Mouse (Mus musculus) limb, embryonic 13.5 days (tissue): Measurements from ENCODE around the gene Gtf3a. TPM values are rescaled to one million over a fixed set of nuclear protein-coding genes. Genes with fewer than 3 reads are reported as not detected.
A peak's percentile ranks its signal among the peaks of the same experiment; 100 is the strongest.
"Not testable (repeated sequence)": the region's sequence is repeated elsewhere in the genome, so short reads cannot be mapped to it uniquely, and the experiment has no call there.

Experiments
- ATAC-seq: fragments of 200-750 bp; cut with Nextera tagmentation; 2 replicates; pipeline ENCODE4 v1.8.0; 2017; ENCODE audit warnings: low read depth, moderate number of reproducible peaks, moderate TSS enrichment; ENCODE audit not compliant: low FRiP score
- H3K27ac ChIP-seq: fragments of 300-500 bp; sonication (generic); 2 replicates; pipeline ENCODE4 v1.5.1; 2015; ENCODE audit warnings: inconsistent platforms, mild to moderate bottlenecking, moderate library complexity
- H3K27me3 ChIP-seq: fragments of 300-500 bp; sonication (generic); 2 replicates; pipeline ENCODE4 v1.6.1; 2015; ENCODE audit warnings: mild to moderate bottlenecking, inconsistent platforms
- H3K36me3 ChIP-seq: fragments of 300-500 bp; sonication (generic); 2 replicates; pipeline ENCODE4 v1.6.1; 2015; ENCODE audit warnings: inconsistent platforms, mild to moderate bottlenecking, moderate library complexity
- H3K4me1 ChIP-seq: fragments of 300-500 bp; sonication (generic); 2 replicates; pipeline ENCODE4 v1.6.1; 2015; ENCODE audit warnings: inconsistent platforms
- H3K4me2 ChIP-seq: fragments of 300-500 bp; sonication (generic); replicated peaks from 2 replicates; pipeline ENCODE4 v1.6.1; 2015; ENCODE audit warnings: inconsistent platforms, mild to moderate bottlenecking, moderate library complexity
- H3K4me3 ChIP-seq: fragments of 300-500 bp; sonication (generic); 2 replicates; pipeline ENCODE4 v1.5.1; 2015; ENCODE audit warnings: moderate library complexity, mild to moderate bottlenecking, inconsistent platforms
- H3K9ac ChIP-seq: fragments of 300-500 bp; sonication (generic); 2 replicates; pipeline ENCODE4 v1.6.1; 2015; ENCODE audit warnings: mild to moderate bottlenecking, inconsistent platforms
- H3K9me3 ChIP-seq: fragments of 300-500 bp; sonication (generic); 2 replicates; pipeline ENCODE4 v1.6.1; 2016; ENCODE audit warnings: inconsistent platforms
- WGBS: fragments of 180-500 bp; shearing (Covaris S2); methylation state at CpG from one replicate; pipeline ENCODE4 v1.1.7; 2015; 5-methylcytosine and 5-hydroxymethylcytosine counted together
- polyA plus RNA-seq: library from polyadenylated mRNA; unstranded; fragments of >200 nt; fragmentation: Nextera tagmentation; extraction: Ambion mirVana; gene quantifications from 2 replicates; pipeline ENCODE4 v1.2.1, GENCODE M21; 2015

The Gtf3a gene
- polyA plus RNA-seq, 1 experiment from 2014 or later, result 105 TPM

DNA sequence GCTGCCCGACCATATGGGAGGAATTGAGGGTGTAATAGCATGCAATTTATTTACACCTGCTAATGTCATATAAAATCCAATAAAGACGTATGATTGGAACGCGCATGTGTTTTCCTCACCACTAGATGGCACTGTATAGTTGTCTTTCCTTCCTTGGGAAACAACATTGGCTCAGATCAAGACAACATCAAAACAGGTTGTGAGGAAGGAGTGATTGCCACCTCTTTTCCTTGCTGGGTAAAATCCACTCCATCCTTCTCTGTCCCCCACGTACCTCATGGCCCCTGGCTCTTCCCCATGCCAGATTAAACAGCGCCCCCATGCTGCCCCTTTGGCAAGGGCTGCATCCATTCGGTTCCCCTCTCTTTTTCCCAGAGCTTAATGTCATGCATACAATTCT lies 8.2 kb upstream of the Gtf3a start:
- H3K4me2 ChIP-seq, result no peak overlapping the region
- H3K36me3 ChIP-seq, result no peaks in the 10 kb centered on the region
- no peak overlapping the region for H3K4me3 ChIP-seq
- 0 out of 2 replicates have a peak, but pooled peaks cover 3% of the 10 kb centered on the region for H3K9me3 ChIP-seq
- ATAC-seq, result no peak
- no peak overlapping the region for H3K9ac ChIP-seq
- WGBS, result 20% methylated on average over 7 of the region's 7 CpGs
- H3K27me3 ChIP-seq, result peaks cover 15% of the 10 kb centered on the region
- H3K27ac ChIP-seq, result no peak overlapping the region
- no peaks in the 10 kb centered on the region for H3K4me1 ChIP-seq

DNA sequence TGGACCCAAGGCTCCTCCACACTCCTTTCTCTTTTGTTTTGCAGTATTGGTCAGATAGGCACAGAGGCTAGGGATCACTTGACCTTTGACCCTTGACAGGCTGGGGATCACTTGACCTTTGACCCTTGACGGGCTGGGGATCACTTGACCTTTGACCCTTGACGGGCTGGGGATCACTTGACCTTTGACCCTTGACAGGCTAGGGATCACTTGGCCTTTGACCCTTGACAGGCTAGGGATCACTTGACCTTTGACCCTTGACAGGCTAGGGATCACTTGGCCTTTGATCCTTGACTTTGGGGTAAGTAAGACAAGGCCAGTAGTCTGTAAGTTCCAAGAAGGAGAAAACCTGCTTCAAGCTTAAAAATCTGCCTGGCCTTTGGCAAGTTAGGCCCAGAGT lies 6.5 kb upstream of the Gtf3a start:
- H3K27ac ChIP-seq, H3K4me3 ChIP-seq, ATAC-seq, H3K4me2 ChIP-seq, H3K9me3 ChIP-seq, H3K4me1 ChIP-seq, H3K36me3 ChIP-seq, H3K9ac ChIP-seq: not testable (repeated sequence)
- WGBS, result 49% methylated on average over 2 of the region's 2 CpGs
- H3K27me3 ChIP-seq, result peaks cover 14% of the 10 kb centered on the region

DNA sequence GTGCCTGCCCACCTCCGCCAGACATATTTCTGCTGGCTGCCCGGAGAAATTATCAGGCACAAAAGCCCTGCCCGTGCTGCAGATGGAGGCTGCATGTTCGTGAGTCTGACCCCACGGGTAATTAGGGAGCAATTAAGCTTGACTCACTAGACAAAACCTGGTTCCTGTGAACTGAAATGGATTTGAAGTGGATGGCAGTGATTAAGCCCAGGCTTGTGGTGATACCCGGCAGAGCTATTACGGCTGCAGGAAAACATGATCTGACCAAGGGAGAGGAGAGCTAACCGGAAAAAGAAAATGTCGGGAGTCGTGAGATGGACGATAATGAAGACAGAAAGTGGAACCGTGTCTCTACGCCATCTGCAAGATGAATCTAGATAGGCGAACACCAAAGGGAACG lies 5.5 kb upstream of the Gtf3a start:
- Histone ChIP-seq H3K9ac (no peak overlapping the region), H3K4me1 (no peaks in the 10 kb centered on the region), H3K27me3 (0 out of 2 replicates have a peak, but pooled peaks cover 5% of the 10 kb centered on the region), H3K4me3 (no peak overlapping the region), H3K9me3 (0 out of 2 replicates have a peak, but pooled peaks cover 3% of the 10 kb centered on the region), H3K36me3 (no peaks in the 10 kb centered on the region), H3K27ac (no peak overlapping the region), H3K4me2 (no peak overlapping the region)
- no peak for ATAC-seq
- 46% methylated on average over 15 of the region's 15 CpGs for WGBS

DNA sequence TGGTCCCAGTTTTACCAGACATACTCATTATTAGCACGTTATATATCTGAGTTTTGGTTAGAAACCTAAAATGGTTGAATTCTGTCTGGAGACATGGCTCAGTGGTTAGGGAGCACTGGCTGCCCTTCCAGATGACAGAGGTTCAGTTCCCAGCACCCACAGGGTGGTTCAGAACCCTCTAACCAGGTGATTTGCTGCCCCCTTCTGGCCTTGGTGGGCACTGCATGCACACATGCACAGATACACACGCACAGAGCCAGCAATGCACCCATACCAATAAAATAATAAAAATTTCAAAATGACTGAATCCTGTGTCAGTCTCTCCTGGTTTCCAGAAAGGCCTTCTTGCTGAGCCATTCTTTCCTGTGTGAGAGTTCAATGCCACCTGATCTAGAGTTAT lies 3.9 kb upstream of the Gtf3a start:
- no peak for ATAC-seq
- H3K27me3 ChIP-seq, result 0 out of 2 replicates have a peak, but pooled peaks cover 2% of the 10 kb centered on the region
- no peaks in the 10 kb centered on the region for H3K36me3 ChIP-seq
- peaks cover 7% of the 10 kb centered on the region for H3K4me1 ChIP-seq
- H3K9me3 ChIP-seq, result 0 out of 2 replicates have a peak, but pooled peaks cover 3% of the 10 kb centered on the region
- H3K4me3 ChIP-seq, result no peak overlapping the region
- H3K9ac ChIP-seq, result no peak overlapping the region
- no peak overlapping the region for H3K4me2 ChIP-seq
- no peak overlapping the region for H3K27ac ChIP-seq
- WGBS, result 97% methylated on average over 2 of the region's 2 CpGs

DNA sequence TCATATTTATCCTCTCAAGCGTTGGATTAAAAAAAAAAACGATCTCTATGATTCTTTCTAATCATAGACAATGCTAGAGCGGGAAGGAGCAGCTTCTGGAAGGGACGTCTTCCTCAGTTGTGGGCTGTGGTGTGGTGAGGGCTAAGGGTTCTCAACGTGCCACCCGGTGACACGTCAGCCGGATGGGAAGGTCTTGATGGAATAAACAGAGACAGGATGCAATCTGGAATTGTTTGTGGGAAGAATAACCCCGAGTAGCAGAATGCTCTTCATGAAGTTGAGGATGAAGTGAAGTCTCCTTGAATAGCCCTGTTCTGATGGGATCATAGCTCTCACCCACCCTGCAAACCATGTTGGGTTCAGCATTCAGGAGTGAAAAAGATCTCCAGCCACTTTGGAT lies 1.8 kb upstream of the Gtf3a start:
- Histone ChIP-seq H3K4me2 (no peak overlapping the region), H3K36me3 (peaks cover 14% of the 10 kb centered on the region), H3K9me3 (0 out of 2 replicates have a peak, but pooled peaks cover 3% of the 10 kb centered on the region), H3K4me3 (no peak overlapping the region), H3K27ac (no peak overlapping the region), H3K9ac (no peak overlapping the region), H3K27me3 (no peaks in the 10 kb centered on the region), H3K4me1 (peaks cover 13% of the 10 kb centered on the region)
- WGBS, result 91% methylated on average over 9 of the region's 9 CpGs
- no peak for ATAC-seq

DNA sequence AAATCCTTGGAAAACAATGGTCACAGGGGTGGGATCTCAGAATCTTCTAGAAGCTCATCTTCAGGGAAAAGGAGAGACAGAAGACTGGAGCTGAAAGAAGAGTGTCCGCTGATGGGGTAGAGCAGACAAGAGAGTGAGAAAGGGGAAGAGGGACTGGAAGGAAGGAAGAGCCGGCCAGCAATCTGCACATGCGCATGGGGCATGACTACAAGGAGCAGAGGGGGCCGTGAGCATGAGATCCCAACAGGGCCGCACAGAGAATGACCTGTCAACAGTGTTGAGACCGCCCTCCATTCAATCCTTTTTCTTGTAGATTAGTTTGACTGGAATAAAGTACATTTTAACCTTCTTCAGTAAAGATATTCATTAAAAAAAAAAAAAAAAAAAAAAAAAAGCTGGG lies 960 bp upstream of the Gtf3a start:
- Histone ChIP-seq H3K9me3 (0 out of 2 replicates have a peak, but pooled peaks cover 3% of the 10 kb centered on the region), H3K27ac (no peak overlapping the region), H3K27me3 (no peaks in the 10 kb centered on the region), H3K36me3 (peaks cover 22% of the 10 kb centered on the region), H3K4me2 (no peak overlapping the region; the same call in 1 of the 2 replicates), H3K4me3 (no peak overlapping the region), H3K9ac (no peak overlapping the region), H3K4me1 (peaks cover 13% of the 10 kb centered on the region)
- WGBS, result 93% methylated on average over 6 of the region's 6 CpGs
- no peak for ATAC-seq

DNA sequence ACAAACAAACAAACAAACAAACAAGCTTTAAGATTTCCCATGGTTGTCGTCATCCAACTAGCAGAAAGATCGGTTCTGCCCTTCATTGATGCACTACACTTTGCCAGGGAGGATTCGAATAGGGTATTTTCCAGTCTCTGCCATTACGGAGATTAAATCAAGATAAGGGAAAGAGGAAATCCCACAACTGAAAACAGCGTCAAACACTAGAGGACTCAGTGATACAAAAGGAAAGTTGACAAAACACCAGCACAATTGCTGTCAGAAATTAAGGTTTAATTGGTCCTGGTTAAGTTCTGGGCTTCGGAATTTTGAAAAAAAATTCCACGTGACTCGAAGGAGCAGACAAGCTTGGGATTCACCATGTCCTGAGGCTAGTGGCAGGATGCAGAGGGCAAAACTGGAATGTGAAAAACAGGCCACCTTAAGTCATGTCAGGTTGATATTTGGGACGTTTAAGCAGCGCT lies 383 bp upstream of the Gtf3a start:
- no peak for ATAC-seq
- Histone ChIP-seq H3K9ac (peak overlapping the region; percentile 85), H3K27me3 (no peaks in the 10 kb centered on the region), H3K4me2 (peak overlapping the region; percentile 93), H3K36me3 (peaks cover 28% of the 10 kb centered on the region), H3K27ac (0 out of 2 replicates have a peak overlapping the region, but pooled peaks have one; percentile 23), H3K4me3 (peak overlapping the region; percentile 76), H3K9me3 (0 out of 2 replicates have a peak, but pooled peaks cover 3% of the 10 kb centered on the region), H3K4me1 (peaks cover 13% of the 10 kb centered on the region)
- WGBS, result 30% methylated on average over 10 of the region's 10 CpGs

DNA sequence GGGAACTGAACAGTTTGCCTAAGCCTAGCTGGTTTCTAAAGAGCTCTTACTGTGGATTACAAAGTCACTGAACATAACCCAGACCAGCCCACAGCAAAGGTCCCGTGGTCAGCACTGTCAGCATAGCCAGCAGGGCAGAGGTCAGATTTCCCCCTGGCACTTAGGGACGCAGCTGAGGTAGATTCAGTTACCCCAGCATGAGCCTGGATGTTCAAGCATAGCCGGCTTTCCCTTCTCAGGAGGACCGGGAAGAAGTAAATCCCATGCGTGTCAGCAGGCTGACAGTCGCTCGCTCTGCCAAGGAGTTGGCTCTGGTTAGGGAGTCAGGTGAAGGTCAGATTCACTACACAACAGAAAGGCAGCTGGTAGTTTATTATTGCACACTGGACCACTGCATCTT lies 6.1 kb downstream of the Gtf3a start:
- 93% methylated on average over 7 of the region's 7 CpGs for WGBS
- no peak for ATAC-seq
- peaks cover 92% of the 10 kb centered on the region for H3K36me3 ChIP-seq

DNA sequence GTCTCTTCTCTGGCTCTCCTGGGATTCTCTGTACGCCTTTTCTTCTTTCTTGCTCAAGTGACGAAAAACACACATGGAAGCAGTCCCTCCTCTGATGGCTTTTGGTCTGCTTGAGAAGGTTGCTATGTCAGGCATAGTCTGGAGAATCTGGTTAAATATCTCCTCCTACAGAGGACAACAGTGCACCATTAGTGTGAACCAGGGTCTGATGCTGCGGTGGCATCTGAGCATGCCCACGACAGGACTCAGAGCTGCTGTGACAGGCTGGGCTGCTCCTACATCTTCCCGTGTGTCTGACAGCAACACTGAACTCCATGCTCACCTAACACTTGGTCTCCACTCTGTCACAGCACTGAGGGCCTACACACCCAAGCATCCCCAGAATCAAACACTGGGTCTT lies 7.2 kb downstream of the Gtf3a start:
- Histone ChIP-seq H3K9me3 (no peaks in the 10 kb centered on the region), H3K27me3 (no peaks in the 10 kb centered on the region), H3K4me1 (no peaks in the 10 kb centered on the region), H3K36me3 (peaks cover 91% of the 10 kb centered on the region), H3K27ac (no peak overlapping the region), H3K4me2 (no peak overlapping the region), H3K9ac (no peak overlapping the region), H3K4me3 (no peak overlapping the region)
- WGBS, result 89% methylated on average over 5 of the region's 5 CpGs
- no peak for ATAC-seq

More for the DNA sequence above, 6.1 kb downstream of the Gtf3a start:
- Histone ChIP-seq H3K27me3 (no peaks in the 10 kb centered on the region), H3K4me1 (peaks cover 6% of the 10 kb centered on the region), H3K27ac (no peak overlapping the region), H3K4me3 (no peak overlapping the region), H3K9me3 (no peaks in the 10 kb centered on the region), H3K4me2 (no peak overlapping the region), H3K9ac (no peak overlapping the region)

DNA sequence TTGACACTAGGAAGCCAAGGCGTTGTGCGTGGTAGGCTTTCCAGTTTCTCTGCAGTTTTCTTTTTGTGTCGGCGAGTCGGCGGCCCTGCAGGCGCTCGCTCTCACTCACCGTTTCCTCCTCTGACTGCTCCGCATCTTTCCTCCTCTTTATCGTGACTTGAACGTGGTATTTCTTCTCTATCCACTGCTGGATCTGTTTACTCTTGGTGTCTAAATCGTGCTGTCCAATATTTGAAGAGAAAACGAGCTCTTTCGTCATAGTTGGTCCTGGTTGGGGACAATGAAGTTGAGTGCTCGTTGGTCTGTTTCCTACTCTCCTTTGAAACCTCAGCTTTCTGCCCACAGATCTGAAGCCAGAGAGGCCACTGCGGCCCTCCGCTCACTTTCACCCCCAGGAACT lies 8.2 kb downstream of the Gtf3a start:
- Histone ChIP-seq H3K27me3 (no peaks in the 10 kb centered on the region), H3K4me3 (no peak overlapping the region), H3K27ac (no peak overlapping the region), H3K9ac (no peak overlapping the region), H3K4me1 (no peaks in the 10 kb centered on the region), H3K4me2 (no peak overlapping the region), H3K9me3 (no peaks in the 10 kb centered on the region), H3K36me3 (peaks cover 81% of the 10 kb centered on the region)
- no peak for ATAC-seq
- 91% methylated on average over 18 of the region's 18 CpGs for WGBS

DNA sequence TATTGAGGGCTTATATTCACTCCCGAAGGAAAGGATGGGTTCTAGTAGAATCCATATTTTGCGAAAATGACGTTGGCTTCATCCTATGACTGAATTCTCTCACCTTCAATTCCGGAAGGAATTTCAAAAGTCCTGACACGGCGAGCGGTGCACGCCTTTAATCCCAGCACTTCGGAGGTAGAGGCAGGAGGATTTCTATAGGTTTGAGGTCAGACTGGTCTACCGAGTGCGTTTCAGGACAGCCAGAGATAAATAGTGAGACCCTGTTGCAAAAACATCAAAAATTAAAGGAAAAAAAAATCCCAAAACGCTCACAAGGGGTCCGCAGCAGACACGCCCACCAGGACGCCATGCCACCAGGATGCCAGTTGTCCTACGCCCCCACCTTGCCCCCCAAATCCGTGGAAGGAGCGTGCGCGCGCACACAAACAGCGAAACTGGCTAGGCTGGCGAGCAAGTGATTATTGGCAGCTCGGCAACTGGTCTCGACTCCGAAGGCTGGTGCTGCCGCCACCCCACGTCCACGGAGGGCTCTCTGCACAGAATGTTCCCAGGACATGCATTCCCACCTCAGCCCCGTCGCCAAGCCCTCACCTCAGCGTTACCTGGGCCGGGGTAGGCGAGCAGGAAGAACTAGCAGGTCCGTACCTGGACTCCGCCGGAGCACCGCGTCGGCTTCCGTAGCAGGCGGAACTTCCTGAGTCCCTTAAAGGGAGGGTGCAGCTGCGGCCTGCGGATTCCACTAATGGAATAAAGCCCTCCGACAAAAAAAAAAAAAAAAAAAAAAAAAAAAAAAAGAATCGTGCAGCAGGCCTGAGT lies 14.9 kb downstream of the Gtf3a start, which contains the start of gene Mtif3:
TSS of gene Mtif3 (minus strand) at position 683 of the 819 bp plus-strand sequence.
- 2% methylated on average over 46 of the region's 46 CpGs for WGBS

DNA sequence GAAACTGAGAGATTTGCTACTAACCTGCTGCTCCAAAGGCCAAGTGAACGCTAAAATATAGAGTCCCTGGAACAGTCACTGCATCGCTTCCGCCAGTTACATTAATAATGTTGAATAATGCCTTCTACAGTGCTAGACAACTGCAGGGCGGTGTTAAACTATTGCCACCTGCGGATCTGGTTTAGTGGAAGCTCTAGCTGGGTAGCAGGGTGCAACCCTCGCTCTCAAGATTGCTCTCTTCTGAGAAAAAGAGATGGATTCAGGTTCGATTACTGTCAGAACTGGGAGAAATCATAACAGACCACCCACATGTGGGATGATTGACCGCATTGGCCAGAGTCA lies 15.5 kb downstream of the Gtf3a start:
- Histone ChIP-seq H3K4me1 (peaks cover 10% of the 10 kb centered on the region), H3K4me2 (peak overlapping the region; percentile 67), H3K36me3 (peaks cover 10% of the 10 kb centered on the region), H3K9ac (peak overlapping the region; percentile 59), H3K27ac (no peak overlapping the region), H3K4me3 (peak overlapping the region; percentile 83), H3K9me3 (no peaks in the 10 kb centered on the region), H3K27me3 (no peaks in the 10 kb centered on the region)
- 55% methylated on average over 8 of the region's 8 CpGs for WGBS
- peak; percentile 22; the same call in 1 of the 2 replicates for ATAC-seq

More for the DNA sequence above, 14.9 kb downstream of the Gtf3a start, which contains the start of gene Mtif3:
- Histone ChIP-seq H3K27me3 (no peaks in the 10 kb centered on the region), H3K9me3 (no peaks in the 10 kb centered on the region), H3K4me1 (peaks cover 10% of the 10 kb centered on the region), H3K27ac (peak within 1 kb of the TSS; percentile 52; the same call in 1 of the 2 replicates), H3K36me3 (peaks cover 16% of the 10 kb centered on the region), H3K4me3 (peak within 1 kb of the TSS; percentile 83), H3K4me2 (peak within 1 kb of the TSS; percentile 67), H3K9ac (peak within 1 kb of the TSS; percentile 80)
- ATAC-seq, result peak; percentile 87
